In the genomic region with DNA sequence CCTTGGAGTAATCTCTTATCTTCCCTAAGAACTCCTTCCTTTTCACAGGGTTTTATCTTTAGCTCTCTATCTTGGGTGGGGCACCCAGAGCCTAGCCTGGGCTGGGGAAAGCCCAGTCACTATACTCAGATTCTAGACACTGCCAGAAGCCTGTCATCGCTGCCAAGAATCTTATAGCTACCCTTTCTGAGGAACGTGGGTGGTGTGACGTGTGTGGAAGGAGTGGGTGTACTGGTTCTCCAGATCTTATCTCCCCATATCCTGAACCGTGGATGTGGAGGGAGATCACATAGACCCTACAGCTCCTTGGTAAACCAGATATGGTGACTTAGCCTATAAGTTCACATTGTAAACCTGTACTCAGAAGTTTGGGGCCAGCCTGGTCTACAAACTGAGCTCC, we compare ENCODE assay signal across 8 mouse cellular contexts. TPM values are rescaled to one million over a fixed set of nuclear protein-coding genes. Genes with fewer than 3 reads are reported as not detected.
A peak's percentile ranks its signal among the peaks of the same experiment; 100 is the strongest.
DNase-seq lines count a peak whose midpoint lies in the region; ATAC-seq and TF ChIP-seq lines count a peak whose summit lies in the region.

No protein-coding gene starts in this region.

- H3K4me1 ChIP-seq in forebrain, embryonic 15.5 days = peaks cover 22% of the 10 kb centered on the region
- peaks cover 12% of the 10 kb centered on the region; the same call in 1 of the 2 replicates for H3K4me1 ChIP-seq in lung, embryonic 14.5 days (ENCODE audit: insufficient read depth)
- peaks cover 8% of the 10 kb centered on the region; the same call in 1 of the 2 replicates for H3K4me1 ChIP-seq in stomach, postnatal 0 days (replicated peaks; ENCODE audit: control insufficient read depth, insufficient read depth)

- H3K9me3 ChIP-seq in forebrain, embryonic 15.5 days = no peaks in the 10 kb centered on the region
- H3K9me3 ChIP-seq in lung, embryonic 14.5 days (ENCODE audit: low read depth, low read length) = no peaks in the 10 kb centered on the region
- H3K9me3 ChIP-seq in stomach, postnatal 0 days (ENCODE audit: control insufficient read depth, low read length) = no peaks in the 10 kb centered on the region

- peak; percentile 91 for DNase-seq in heart, adult 11 months
- DNase-seq in heart, adult 8-10 months (ENCODE audit: low spot score) = no peak
- no peak for DNase-seq in lung, embryonic 14.5 days
- no peak for DNase-seq in stomach, postnatal 0 days (ENCODE audit: low spot score)
- DNase-seq in layer of hippocampus, adult 18-20 months (ENCODE audit: low spot score in 2 of 2) = no peak
- DNase-seq in Muller cell, postnatal 12 days (ENCODE audit: inconsistent ontology term) = no peak

- 79% methylated on average over 4 of the region's 4 CpGs for WGBS in forebrain, embryonic 15.5 days
- 35% methylated on average over 4 of the region's 4 CpGs for WGBS in lung, embryonic 14.5 days
- WGBS in stomach, postnatal 0 days = 24% methylated on average over 4 of the region's 4 CpGs

- TF ChIP-seq CTCF in lung, embryonic 14.5 days (IDR thresholded peaks at IDR 0.05; ENCODE audit: low read depth) = no peak
- TF ChIP-seq CTCF in stomach, postnatal 0 days (IDR thresholded peaks at IDR 0.05; ENCODE audit: low read depth) = no peak

- no peak overlapping the region for H3K4me3 ChIP-seq in forebrain, embryonic 15.5 days
- H3K4me3 ChIP-seq in lung, embryonic 14.5 days (ENCODE audit: low read depth, low read length) = peak overlapping the region; percentile 62
- H3K4me3 ChIP-seq in stomach, postnatal 0 days (ENCODE audit: low read depth, low read length) = peak overlapping the region; percentile 78; the same call in 1 of the 2 replicates

- peak overlapping the region; percentile 80; the same call in 1 of the 2 replicates for H3K4me2 ChIP-seq in forebrain, embryonic 15.5 days (replicated peaks)
- peak overlapping the region; percentile 98 for H3K4me2 ChIP-seq in lung, embryonic 14.5 days
- peak overlapping the region; percentile 74 for H3K4me2 ChIP-seq in stomach, postnatal 0 days (replicated peaks; ENCODE audit: low read depth)

- no peak overlapping the region for H3K9ac ChIP-seq in forebrain, embryonic 15.5 days (replicated peaks)
- H3K9ac ChIP-seq in lung, embryonic 14.5 days = no peak overlapping the region
- H3K9ac ChIP-seq in stomach, postnatal 0 days (ENCODE audit: low read length) = peak overlapping the region; percentile 57

- TF ChIP-seq EP300 in stomach, postnatal 0 days (optimal IDR thresholded peaks at IDR 0.05) = no peak

- H3K27me3 ChIP-seq in forebrain, embryonic 15.5 days = no peaks in the 10 kb centered on the region
- no peaks in the 10 kb centered on the region for H3K27me3 ChIP-seq in lung, embryonic 14.5 days (ENCODE audit: insufficient read depth, low read length)
- no peaks in the 10 kb centered on the region for H3K27me3 ChIP-seq in stomach, postnatal 0 days (ENCODE audit: control insufficient read depth, insufficient read depth, low read length)

- peaks cover 2% of the 10 kb centered on the region; the same call in 1 of the 2 replicates for H3K36me3 ChIP-seq in forebrain, embryonic 15.5 days
- H3K36me3 ChIP-seq in lung, embryonic 14.5 days (ENCODE audit: insufficient read depth) = peaks cover 7% of the 10 kb centered on the region; the same call in 1 of the 2 replicates
- peaks cover 8% of the 10 kb centered on the region; the same call in 1 of the 2 replicates for H3K36me3 ChIP-seq in stomach, postnatal 0 days (ENCODE audit: control insufficient read depth, insufficient read depth, low read length)

- ATAC-seq in CD4-positive, CD25-positive, alpha-beta regulatory T cell, adult 4 months = peak; percentile 69
- ATAC-seq in forebrain, embryonic 15.5 days (replicated peaks) = no peak
- ATAC-seq in lung, embryonic 14.5 days (ENCODE audit: insufficient read depth) = no peak
- no peak for ATAC-seq in stomach, postnatal 0 days (ENCODE audit: low FRiP score, low TSS enrichment)

- H3K27ac ChIP-seq in forebrain, embryonic 15.5 days (replicated peaks) = no peak overlapping the region
- peak overlapping the region; percentile 71; the same call in 1 of the 2 replicates for H3K27ac ChIP-seq in lung, embryonic 14.5 days (ENCODE audit: low read depth)
- peak overlapping the region; percentile 96 for H3K27ac ChIP-seq in stomach, postnatal 0 days (replicated peaks)

RNA-seq across cellular contexts. Expression of a gene that starts 0.2 kb away (rescaled TPM):
- total RNA-seq in heart, adult 8-10 months (2022) = 100 to 1,000 TPM in 3 of 4 experiments, 10 to 100 TPM in 1; 87.1 to 234 (median 146) TPM
- 100 to 1,000 TPM; 102 to 161 TPM for polyA plus RNA-seq in CD4-positive, CD25-positive, alpha-beta regulatory T cell, adult 4 months (2017; shearing (Covaris generic))
- polyA plus RNA-seq in forebrain, embryonic 15.5 days (2015; fragmentation: Nextera tagmentation; extraction: Ambion mirVana) = 9.5 and 11.5 TPM in 2 replicates
- 8.5 and 9.2 TPM in 2 replicates for polyA plus RNA-seq in lung, embryonic 14.5 days (2014; fragmentation: Nextera tagmentation; extraction: Ambion mirVana)
- polyA plus RNA-seq in stomach, postnatal 0 days (2015; fragmentation: Nextera tagmentation; extraction: Ambion mirVana) = 30.8 and 32.2 TPM in 2 replicates
- 1 to 10 TPM; 3.0 to 6.3 TPM for total RNA-seq in layer of hippocampus, adult 18-20 months (2021)

RNA-seq across cellular contexts. Expression of a gene that starts 5.9 kb away (rescaled TPM):
- total RNA-seq in heart, adult 8-10 months (2022) = 10 to 100 TPM; 27.2 to 38.4 (median 32.0) TPM
- 10 to 100 TPM; 52.7 to 58.5 TPM for polyA plus RNA-seq in CD4-positive, CD25-positive, alpha-beta regulatory T cell, adult 4 months (2017; shearing (Covaris generic))
- polyA plus RNA-seq in forebrain, embryonic 15.5 days (2015; fragmentation: Nextera tagmentation; extraction: Ambion mirVana) = 1.4 and 1.8 TPM in 2 replicates
- polyA plus RNA-seq in lung, embryonic 14.5 days (2014; fragmentation: Nextera tagmentation; extraction: Ambion mirVana) = 7.8 and 8.3 TPM in 2 replicates
- polyA plus RNA-seq in stomach, postnatal 0 days (2015; fragmentation: Nextera tagmentation; extraction: Ambion mirVana) = 32.0 and 37.4 TPM in 2 replicates
- total RNA-seq in layer of hippocampus, adult 18-20 months (2021) = 1 to 10 TPM; 1.8 to 2.2 TPM

RNA-seq across cellular contexts. Expression of a gene that starts 42.5 kb away (rescaled TPM):
- total RNA-seq in heart, adult 8-10 months (2022) = 10 to 100 TPM; 17.3 to 24.0 (median 19.9) TPM
- 10 to 100 TPM; 27.8 to 29.1 TPM for polyA plus RNA-seq in CD4-positive, CD25-positive, alpha-beta regulatory T cell, adult 4 months (2017; shearing (Covaris generic))
- 14.6 and 16.0 TPM in 2 replicates for polyA plus RNA-seq in forebrain, embryonic 15.5 days (2015; fragmentation: Nextera tagmentation; extraction: Ambion mirVana)
- polyA plus RNA-seq in lung, embryonic 14.5 days (2014; fragmentation: Nextera tagmentation; extraction: Ambion mirVana) = 9.8 and 11.3 TPM in 2 replicates
- polyA plus RNA-seq in stomach, postnatal 0 days (2015; fragmentation: Nextera tagmentation; extraction: Ambion mirVana) = 5.3 and 6.7 TPM in 2 replicates
- 10 to 100 TPM; 14.5 to 14.9 TPM for total RNA-seq in layer of hippocampus, adult 18-20 months (2021)

RNA-seq across cellular contexts. Expression of a gene that starts 44.8 kb away (rescaled TPM):
- total RNA-seq in heart, adult 8-10 months (2022) = 10 to 100 TPM in 1 of 4 experiments, 1 to 10 TPM in 3; 5.6 to 10.3 (median 6.4) TPM
- 1 to 10 TPM; 1.8 to 3.0 TPM for polyA plus RNA-seq in CD4-positive, CD25-positive, alpha-beta regulatory T cell, adult 4 months (2017; shearing (Covaris generic))
- polyA plus RNA-seq in forebrain, embryonic 15.5 days (2015; fragmentation: Nextera tagmentation; extraction: Ambion mirVana) = 4.1 and 4.5 TPM in 2 replicates
- polyA plus RNA-seq in lung, embryonic 14.5 days (2014; fragmentation: Nextera tagmentation; extraction: Ambion mirVana) = 0.27 and 0.28 TPM in 2 replicates
- 0.63 and 0.73 TPM in 2 replicates for polyA plus RNA-seq in stomach, postnatal 0 days (2015; fragmentation: Nextera tagmentation; extraction: Ambion mirVana)
- 1 to 10 TPM; 2.5 to 3.2 TPM for total RNA-seq in layer of hippocampus, adult 18-20 months (2021)
